Mouse (Mus musculus) limb, embryonic 15.5 days (tissue): ENCODE measurements around the gene Serinc2. TPM values are rescaled to one million over a fixed set of nuclear protein-coding genes. Genes with fewer than 3 reads are reported as not detected.
"Not testable (repeated sequence)": the region's sequence is repeated elsewhere in the genome, so short reads cannot be mapped to it uniquely, and the experiment has no call there.

Experiments
- ATAC-seq: fragments of 200-750 bp; cut with Nextera tagmentation; 2 replicates; pipeline ENCODE4 v1.8.0; 2017; ENCODE audit warnings: low read depth, moderate TSS enrichment; ENCODE audit not compliant: insufficient number of reproducible peaks, low FRiP score, low TSS enrichment
- H3K27ac ChIP-seq: fragments of 300-500 bp; sonication (generic); 2 replicates; pipeline ENCODE4 v1.5.1; 2015; ENCODE audit warnings: moderate library complexity, mild to moderate bottlenecking, inconsistent platforms
- H3K27me3 ChIP-seq: fragments of 300-500 bp; sonication (generic); 2 replicates; pipeline ENCODE4 v1.6.1; 2015; ENCODE audit warnings: inconsistent platforms
- H3K36me3 ChIP-seq: fragments of 300-500 bp; sonication (generic); 2 replicates; pipeline ENCODE4 v1.6.1; 2015; ENCODE audit warnings: inconsistent platforms
- H3K4me1 ChIP-seq: fragments of 300-500 bp; sonication (generic); 2 replicates; pipeline ENCODE4 v1.6.1; 2015; ENCODE audit warnings: inconsistent platforms
- H3K4me2 ChIP-seq: fragments of 300-500 bp; sonication (generic); 2 replicates; pipeline ENCODE4 v1.6.1; 2015; ENCODE audit warnings: mild to moderate bottlenecking, inconsistent platforms
- H3K4me3 ChIP-seq: fragments of 300-500 bp; sonication (generic); 2 replicates; pipeline ENCODE4 v1.5.1; 2015; ENCODE audit warnings: mild to moderate bottlenecking, inconsistent platforms
- H3K9ac ChIP-seq: fragments of 300-500 bp; sonication (generic); 2 replicates; pipeline ENCODE4 v1.6.1; 2015; ENCODE audit warnings: inconsistent platforms
- H3K9me3 ChIP-seq: fragments of 300-500 bp; sonication (generic); 2 replicates; pipeline ENCODE4 v1.6.1; 2016; ENCODE audit warnings: inconsistent platforms
- WGBS: fragments of 180-500 bp; shearing (Covaris S2); methylation state at CpG from one replicate; pipeline ENCODE4 v1.1.7; 2015; 5-methylcytosine and 5-hydroxymethylcytosine counted together
- polyA plus RNA-seq: library from polyadenylated mRNA; unstranded; fragments of >200 nt; fragmentation: Nextera tagmentation; extraction: Ambion mirVana; gene quantifications from 2 replicates; pipeline ENCODE4 v1.2.1, GENCODE M21; 2015

The Serinc2 gene
- polyA plus RNA-seq, 1 experiment from 2014 or later: 132 TPM

DNA sequence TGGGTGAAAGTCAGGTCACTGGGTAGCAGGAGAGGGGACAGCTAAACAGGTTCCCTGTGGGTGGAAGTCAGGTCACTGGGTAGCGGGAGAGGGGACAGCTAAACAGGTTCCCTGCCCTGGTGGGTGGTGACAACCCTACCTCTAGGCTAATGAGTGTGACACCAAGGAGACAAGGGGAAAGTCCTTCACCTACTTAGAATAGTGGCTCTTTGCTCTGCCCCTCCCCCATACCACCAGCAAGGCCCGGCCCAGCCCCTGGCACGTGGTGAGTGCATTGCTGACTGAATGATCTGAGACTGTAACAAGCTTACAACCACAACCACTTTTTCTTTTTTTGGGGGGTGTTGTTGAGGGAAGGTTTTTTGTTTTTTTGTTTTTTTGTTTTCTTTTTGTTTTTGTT lies 27.2 kb downstream of the Serinc2 start:
- H3K27ac ChIP-seq: no peak overlapping the region
- no peak overlapping the region for H3K9ac ChIP-seq
- H3K4me1 ChIP-seq: peaks cover 2% of the 10 kb centered on the region; the same call in 1 of the 2 replicates
- ATAC-seq: no peak
- H3K27me3 ChIP-seq: no peaks in the 10 kb centered on the region
- H3K4me3 ChIP-seq: no peak overlapping the region
- peaks cover 52% of the 10 kb centered on the region for H3K36me3 ChIP-seq
- no peak overlapping the region for H3K4me2 ChIP-seq
- WGBS: 45% methylated on average over 3 of the region's 3 CpGs
- H3K9me3 ChIP-seq: no peaks in the 10 kb centered on the region

GRCm38 (mm10) chr4:130251172-130251705 lies 27.8 kb downstream of the Serinc2 start:
- no peak for ATAC-seq
- Histone ChIP-seq H3K27ac (no peak overlapping the region), H3K36me3 (peaks cover 48% of the 10 kb centered on the region), H3K4me2 (no peak overlapping the region), H3K9me3 (no peaks in the 10 kb centered on the region), H3K9ac (no peak overlapping the region), H3K4me3 (no peak overlapping the region), H3K4me1 (peaks cover 2% of the 10 kb centered on the region; the same call in 1 of the 2 replicates), H3K27me3 (no peaks in the 10 kb centered on the region)
- 33% methylated on average over 7 of the region's 7 CpGs for WGBS

GRCm38 (mm10) chr4:130248636-130249035 lies 30.4 kb downstream of the Serinc2 start:
- WGBS: 76% methylated on average over 3 of the region's 3 CpGs
- no peaks in the 10 kb centered on the region for H3K27me3 ChIP-seq
- peaks cover 2% of the 10 kb centered on the region; the same call in 1 of the 2 replicates for H3K4me1 ChIP-seq
- peaks cover 23% of the 10 kb centered on the region for H3K36me3 ChIP-seq
- no peak overlapping the region for H3K4me2 ChIP-seq
- no peak overlapping the region for H3K27ac ChIP-seq
- ATAC-seq: no peak
- H3K9me3 ChIP-seq: no peaks in the 10 kb centered on the region
- no peak overlapping the region for H3K4me3 ChIP-seq
- no peak overlapping the region for H3K9ac ChIP-seq

GRCm38 (mm10) chr4:130246132-130246531 lies 32.9 kb downstream of the Serinc2 start:
- H3K27ac ChIP-seq: no peak overlapping the region
- 1% methylated on average over 6 of the region's 6 CpGs for WGBS
- no peak overlapping the region for H3K4me3 ChIP-seq
- H3K4me2 ChIP-seq: no peak overlapping the region
- peaks cover 9% of the 10 kb centered on the region for H3K36me3 ChIP-seq
- H3K27me3 ChIP-seq: no peaks in the 10 kb centered on the region
- no peak overlapping the region for H3K9ac ChIP-seq
- no peaks in the 10 kb centered on the region for H3K4me1 ChIP-seq
- ATAC-seq: no peak
- H3K9me3 ChIP-seq: no peaks in the 10 kb centered on the region

GRCm38 (mm10) chr4:130244749-130245148 lies 34.3 kb downstream of the Serinc2 start:
- Histone ChIP-seq H3K4me1 (no peaks in the 10 kb centered on the region), H3K9ac (no peak overlapping the region), H3K9me3 (no peaks in the 10 kb centered on the region), H3K27ac (no peak overlapping the region), H3K27me3 (no peaks in the 10 kb centered on the region), H3K4me3 (no peak overlapping the region), H3K4me2 (no peak overlapping the region), H3K36me3 (no peaks in the 10 kb centered on the region)
- WGBS: 70% methylated on average over 8 of the region's 8 CpGs
- ATAC-seq: no peak

DNA sequence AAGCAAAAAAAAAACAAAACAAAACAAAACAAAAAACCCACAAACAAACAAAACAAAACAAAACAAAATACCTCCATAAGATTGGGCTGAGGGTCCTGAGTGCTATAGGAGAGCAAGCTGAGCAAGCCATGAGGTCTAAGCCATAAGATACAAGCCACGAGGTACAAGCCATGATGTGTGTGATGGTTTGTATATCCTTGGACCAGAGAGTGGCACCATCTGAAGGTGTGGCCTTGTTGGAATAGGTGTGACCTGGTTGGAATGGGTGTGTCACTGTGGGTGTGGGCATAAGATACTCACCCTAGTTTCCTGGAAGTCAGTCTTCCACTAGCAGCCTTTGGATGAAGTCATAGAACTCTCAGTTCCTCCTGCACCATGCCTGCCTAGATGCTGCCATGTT lies 35.4 kb downstream of the Serinc2 start:
- ATAC-seq, H3K4me1 ChIP-seq, H3K9me3 ChIP-seq, H3K9ac ChIP-seq, H3K27me3 ChIP-seq, H3K4me3 ChIP-seq, H3K4me2 ChIP-seq, H3K36me3 ChIP-seq, H3K27ac ChIP-seq: not testable (repeated sequence)
- 72% methylated on average over 1 of the region's 1 CpGs for WGBS

DNA sequence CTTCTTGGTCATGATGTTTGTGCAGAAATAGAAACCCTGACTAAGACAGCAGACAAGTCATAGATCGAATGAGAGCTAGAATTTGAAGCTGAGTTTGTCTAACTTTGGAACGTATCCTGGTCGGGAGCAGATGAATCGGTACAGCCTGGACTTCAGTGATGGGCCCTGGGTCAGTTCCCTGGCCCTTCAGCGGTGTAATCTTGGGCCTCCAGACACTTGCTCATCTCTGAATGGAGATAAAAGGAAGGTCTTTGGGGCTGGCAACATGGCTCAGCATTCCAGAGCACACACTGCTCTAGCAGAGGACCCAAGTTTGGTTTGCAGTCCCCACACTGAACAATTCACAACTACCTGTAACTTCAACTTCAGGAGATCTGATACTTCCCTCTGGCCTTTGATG lies 36.0 kb downstream of the Serinc2 start:
- ATAC-seq: no peak
- WGBS: 90% methylated on average over 5 of the region's 5 CpGs
- Histone ChIP-seq H3K9ac (no peak overlapping the region), H3K27ac (no peak overlapping the region), H3K9me3 (no peaks in the 10 kb centered on the region), H3K4me2 (no peak overlapping the region), H3K4me3 (no peak overlapping the region), H3K27me3 (no peaks in the 10 kb centered on the region), H3K36me3 (no peaks in the 10 kb centered on the region), H3K4me1 (no peaks in the 10 kb centered on the region)

GRCm38 (mm10) chr4:130240695-130241094 lies 38.3 kb downstream of the Serinc2 start:
- 33% methylated on average over 5 of the region's 5 CpGs for WGBS
- ATAC-seq: no peak
- no peak overlapping the region for H3K4me2 ChIP-seq
- no peak overlapping the region for H3K4me3 ChIP-seq
- H3K9ac ChIP-seq: no peak overlapping the region
- H3K4me1 ChIP-seq: no peaks in the 10 kb centered on the region
- no peaks in the 10 kb centered on the region for H3K9me3 ChIP-seq
- H3K27ac ChIP-seq: no peak overlapping the region
- H3K27me3 ChIP-seq: no peaks in the 10 kb centered on the region
- H3K36me3 ChIP-seq: no peaks in the 10 kb centered on the region

GRCm38 (mm10) chr4:130237607-130238006 lies 41.4 kb downstream of the Serinc2 start:
- Histone ChIP-seq H3K4me1 (no peaks in the 10 kb centered on the region), H3K4me2 (no peak overlapping the region), H3K9ac (no peak overlapping the region), H3K27ac (no peak overlapping the region), H3K9me3 (no peaks in the 10 kb centered on the region), H3K4me3 (no peak overlapping the region), H3K27me3 (no peaks in the 10 kb centered on the region), H3K36me3 (no peaks in the 10 kb centered on the region)
- no peak for ATAC-seq
- WGBS: 64% methylated on average over 4 of the region's 4 CpGs

GRCm38 (mm10) chr4:130236361-130236760 lies 42.6 kb downstream of the Serinc2 start:
- H3K9me3 ChIP-seq: no peaks in the 10 kb centered on the region
- no peaks in the 10 kb centered on the region for H3K4me1 ChIP-seq
- WGBS: 29% methylated on average over 8 of the region's 8 CpGs
- no peak overlapping the region for H3K9ac ChIP-seq
- H3K27me3 ChIP-seq: no peaks in the 10 kb centered on the region
- H3K4me2 ChIP-seq: no peak overlapping the region
- H3K27ac ChIP-seq: no peak overlapping the region
- no peaks in the 10 kb centered on the region for H3K36me3 ChIP-seq
- no peak for ATAC-seq
- H3K4me3 ChIP-seq: no peak overlapping the region

DNA sequence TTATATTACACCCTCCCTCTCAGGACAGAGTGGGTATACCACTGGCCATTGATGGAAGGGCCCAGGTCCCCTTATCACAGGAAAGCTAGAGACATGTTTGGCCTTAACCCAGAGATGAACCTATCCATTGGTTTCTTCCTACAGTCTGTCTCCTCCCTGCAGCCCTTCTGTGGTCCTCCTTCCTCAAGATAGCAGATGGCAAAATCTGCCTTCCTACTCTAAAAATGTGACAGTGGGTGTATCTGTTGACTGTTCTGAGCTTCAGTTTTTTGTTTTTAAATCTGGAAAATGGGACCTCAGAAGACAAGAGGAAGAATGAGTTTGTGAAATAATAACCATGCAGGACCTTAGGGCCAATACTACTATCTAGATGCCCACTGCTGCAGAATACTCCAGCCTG lies 54.9 kb downstream of the Serinc2 start:
- no peak for ATAC-seq
- Histone ChIP-seq H3K36me3 (no peaks in the 10 kb centered on the region), H3K4me2 (no peak overlapping the region), H3K27me3 (no peaks in the 10 kb centered on the region), H3K9me3 (no peaks in the 10 kb centered on the region), H3K4me1 (no peaks in the 10 kb centered on the region), H3K4me3 (no peak overlapping the region), H3K27ac (no peak overlapping the region), H3K9ac (no peak overlapping the region)

GRCm38 (mm10) chr4:130222179-130222578 lies 56.8 kb downstream of the Serinc2 start, which contains the start of gene Gm853:
Gm853 (minus strand) TSS chr4:130222401.
- Histone ChIP-seq H3K4me2 (no peak within 1 kb of the TSS), H3K9me3 (no peaks in the 10 kb centered on the region), H3K27ac (no peak within 1 kb of the TSS), H3K4me3 (no peak within 1 kb of the TSS), H3K36me3 (no peaks in the 10 kb centered on the region), H3K27me3 (no peaks in the 10 kb centered on the region), H3K4me1 (no peaks in the 10 kb centered on the region), H3K9ac (no peak within 1 kb of the TSS)
- no peak for ATAC-seq
- 60% methylated on average over 4 of the region's 4 CpGs for WGBS

DNA sequence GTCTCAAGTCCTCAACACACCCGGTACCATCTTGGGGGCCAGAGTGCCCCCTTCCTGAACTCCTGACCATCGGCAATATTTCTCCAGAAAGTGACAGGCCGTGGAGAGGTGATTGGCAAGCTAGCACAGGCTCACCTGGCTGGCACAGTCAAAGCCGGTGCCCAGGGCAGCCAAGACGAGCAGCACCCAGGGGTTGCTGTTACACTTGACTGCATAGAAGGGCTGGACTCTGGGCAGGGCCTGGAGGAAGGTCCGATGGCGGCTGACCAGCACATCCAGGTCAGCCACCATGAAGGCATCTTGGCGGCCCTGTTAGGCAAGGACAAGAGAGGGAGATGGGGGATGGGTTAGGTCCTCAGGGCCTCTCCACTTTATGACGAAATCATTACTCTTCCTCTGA lies 58.8 kb downstream of the Serinc2 start:
- Histone ChIP-seq H3K27me3 (no peaks in the 10 kb centered on the region), H3K4me3 (no peak overlapping the region), H3K9ac (no peak overlapping the region), H3K36me3 (no peaks in the 10 kb centered on the region), H3K4me2 (no peak overlapping the region), H3K27ac (no peak overlapping the region), H3K4me1 (no peaks in the 10 kb centered on the region), H3K9me3 (no peaks in the 10 kb centered on the region)
- no peak for ATAC-seq
- 79% methylated on average over 9 of the region's 9 CpGs for WGBS
